Mouse (Mus musculus): ENCODE measurements around the gene Otop1. TPM values are rescaled to one million over a fixed set of nuclear protein-coding genes. Genes with fewer than 3 reads are reported as not detected.

Otop1 gene
- polyA plus RNA-seq, 1 experiment: 0.24 TPM

- DNase-seq (ENCODE audit: extremely low spot score in 1 of 2, low spot score in 1 of 2): no peak
Measured at GRCm38 (mm10) chr5:38288476-38288875, 12.7 kb downstream of the Otop1 start.

GRCm38 (mm10) chr5:38301761-38302411, 26.1 kb downstream of the Otop1 start:
- DNase-seq (ENCODE audit: extremely low spot score in 1 of 2, low spot score in 1 of 2): no peak

- no peak for DNase-seq (ENCODE audit: extremely low spot score in 1 of 2, low spot score in 1 of 2)
Measured at GRCm38 (mm10) chr5:38302651-38303050, 26.9 kb downstream of the Otop1 start.

- no peak for DNase-seq (ENCODE audit: extremely low spot score in 1 of 2, low spot score in 1 of 2)
Measured at GRCm38 (mm10) chr5:38305241-38305640, 29.5 kb downstream of the Otop1 start.

GRCm38 (mm10) chr5:38307255-38308101, 31.7 kb downstream of the Otop1 start:
- DNase-seq (ENCODE audit: extremely low spot score in 1 of 2, low spot score in 1 of 2): peak; percentile 58 to 96

- DNase-seq (ENCODE audit: extremely low spot score in 1 of 2, low spot score in 1 of 2): peak in 1 of 2 experiments; percentile 82
Measured at GRCm38 (mm10) chr5:38308873-38309272, 33.1 kb downstream of the Otop1 start.

GRCm38 (mm10) chr5:38309795-38310194, 34.0 kb downstream of the Otop1 start:
- DNase-seq (ENCODE audit: extremely low spot score in 1 of 2, low spot score in 1 of 2): no peak

GRCm38 (mm10) chr5:38318966-38319786, 43.4 kb downstream of the Otop1 start, which contains the start of gene Drd5:
TSS of gene Drd5 (plus strand) at chr5:38319367.
- no peak for DNase-seq (ENCODE audit: extremely low spot score in 1 of 2, low spot score in 1 of 2)

- no peak for DNase-seq (ENCODE audit: extremely low spot score in 1 of 2, low spot score in 1 of 2)
Measured at GRCm38 (mm10) chr5:38333381-38333780, 57.6 kb downstream of the Otop1 start.

GRCm38 (mm10) chr5:38334582-38334981, 58.8 kb downstream of the Otop1 start:
- no peak for DNase-seq (ENCODE audit: extremely low spot score in 1 of 2, low spot score in 1 of 2)

- DNase-seq (ENCODE audit: extremely low spot score in 1 of 2, low spot score in 1 of 2): no peak
Measured at GRCm38 (mm10) chr5:38343101-38343500, 67.3 kb downstream of the Otop1 start.

- DNase-seq (ENCODE audit: extremely low spot score in 1 of 2, low spot score in 1 of 2): no peak
Measured at GRCm38 (mm10) chr5:38346646-38347432, 71.1 kb downstream of the Otop1 start.

GRCm38 (mm10) chr5:38350351-38350929, 74.7 kb downstream of the Otop1 start:
- no peak for DNase-seq (ENCODE audit: extremely low spot score in 1 of 2, low spot score in 1 of 2)

Other genes starting within 250 kb of the Otop1 start
- 43.9 and 48.9 TPM in 2 replicates for gene Stx18, start 237.2 kb upstream of the Otop1 start, polyA plus RNA-seq (2012; rRNA removed)
- gene Nsg1, start 116.1 kb upstream of the Otop1 start, polyA plus RNA-seq (2012; rRNA removed): 342 and 360 TPM in 2 replicates
- 19.6 and 20.9 TPM in 2 replicates for gene Zbtb49, start 55.5 kb upstream of the Otop1 start, polyA plus RNA-seq (2012; rRNA removed)
- 17.7 and 18.4 TPM in 2 replicates for gene Lyar, start 55.5 kb upstream of the Otop1 start, polyA plus RNA-seq (2012; rRNA removed)
- 45.7 and 47.2 TPM in 2 replicates for gene Tmem128, start 15.8 kb upstream of the Otop1 start, polyA plus RNA-seq (2012; rRNA removed)
- 1.5 and 1.8 TPM in 2 replicates for gene Drd5, start 43.4 kb downstream of the Otop1 start, polyA plus RNA-seq (2012; rRNA removed)
- gene Slc2a9, start 227.2 kb downstream of the Otop1 start, polyA plus RNA-seq (2012; rRNA removed): 1.0 and 1.7 TPM in 2 replicates